Mouse (Mus musculus): ENCODE measurements at regions not wholly inside any gene's neighbourhood (a gene's known extent, or its start where the extent isn't known, plus 50 kb on each side); places are given as distances from the start of the nearest gene placed in this dataset.

DNA sequence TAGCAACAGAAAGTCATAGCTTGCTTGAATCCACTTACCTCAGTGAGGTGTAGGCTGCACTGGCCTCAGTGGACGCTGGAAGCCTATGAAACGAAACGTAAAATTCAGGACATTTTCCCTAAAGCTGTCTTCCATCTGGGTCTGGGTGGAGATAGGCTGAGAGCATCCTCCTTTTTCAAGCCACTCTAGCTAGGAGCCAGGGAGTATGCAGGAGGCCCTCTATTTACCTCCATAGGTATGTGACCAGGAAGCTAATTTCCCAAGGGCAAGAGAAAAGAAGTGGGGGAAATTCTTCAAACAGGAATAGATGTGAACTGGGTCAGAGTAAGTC is 95.9 kb upstream of the Tmem45b start:
- no peak for DNase-seq
- H3K4me3 ChIP-seq (ENCODE audit: control insufficient read depth, insufficient read depth, low read length): no peak overlapping the region
- WGBS: 83% methylated on average over 3 of the region's 3 CpGs

DNA sequence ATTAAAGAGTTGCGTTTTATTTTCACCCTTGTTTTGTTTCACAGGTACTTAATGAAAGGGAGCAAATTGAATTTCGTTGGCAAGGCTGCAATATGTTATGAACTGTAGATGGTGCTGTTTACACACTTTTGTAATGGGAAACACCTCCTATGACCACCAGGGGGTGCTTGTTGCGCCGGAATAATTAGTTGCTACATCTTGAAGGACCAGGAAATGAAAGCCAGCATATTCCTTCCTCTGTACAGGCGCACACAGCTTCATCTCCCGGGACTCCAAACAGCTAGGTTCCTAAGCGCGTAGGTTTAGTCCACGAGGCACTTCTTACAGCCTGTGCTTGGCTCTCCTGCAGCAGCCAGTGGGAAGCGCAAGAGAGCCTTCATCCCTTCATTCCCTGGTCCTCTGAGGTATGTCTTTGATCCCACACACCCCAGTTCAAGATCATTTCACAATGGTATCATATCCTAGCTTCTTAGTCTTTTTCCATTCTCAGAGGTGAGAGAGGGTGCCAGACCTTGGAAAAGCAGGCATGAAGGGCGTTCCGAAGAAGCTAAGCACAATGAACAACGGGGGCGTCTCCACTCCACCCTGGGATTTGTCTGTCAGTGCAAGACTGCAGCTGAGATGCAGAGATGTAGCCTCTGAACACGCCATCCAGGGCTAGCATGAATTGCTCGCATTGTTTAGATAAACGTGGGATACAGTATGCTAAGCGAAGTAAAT is 95.4 kb upstream of the Tmem45b start:
- TF ChIP-seq POLR2A (IDR thresholded peaks at IDR 0.05; ENCODE audit: control insufficient read depth, extremely low read depth, insufficient read depth, low read length, poor library complexity) (no peak), CTCF (IDR thresholded peaks at IDR 0.05; ENCODE audit: borderline replicate concordance, control insufficient read depth, extremely low read depth, insufficient read depth, low read length, poor library complexity) (no peak)
- no peak overlapping the region for H3K27ac ChIP-seq (ENCODE audit: control insufficient read depth, insufficient read depth, low read length)
- H3K4me3 ChIP-seq (ENCODE audit: control insufficient read depth, insufficient read depth, low read length): no peak overlapping the region
- no peaks in the 10 kb centered on the region for H3K4me1 ChIP-seq (replicated peaks; ENCODE audit: control insufficient read depth, insufficient read depth, low read length)
- H3K36me3 ChIP-seq (ENCODE audit: control insufficient read depth, insufficient read depth, low read length): no peaks in the 10 kb centered on the region
- WGBS: 45% methylated on average over 18 of the region's 18 CpGs
- DNase-seq: peak; percentile 46
- H3K27me3 ChIP-seq (ENCODE audit: control insufficient read depth, insufficient read depth, low read length): no peaks in the 10 kb centered on the region

More for the DNA sequence above, 95.9 kb upstream of the Tmem45b start:
- Histone ChIP-seq H3K36me3 (ENCODE audit: control insufficient read depth, insufficient read depth, low read length) (no peaks in the 10 kb centered on the region), H3K4me1 (replicated peaks; ENCODE audit: control insufficient read depth, insufficient read depth, low read length) (no peaks in the 10 kb centered on the region), H3K27ac (ENCODE audit: control insufficient read depth, insufficient read depth, low read length) (no peak overlapping the region), H3K27me3 (ENCODE audit: control insufficient read depth, insufficient read depth, low read length) (no peaks in the 10 kb centered on the region)
- TF ChIP-seq POLR2A (IDR thresholded peaks at IDR 0.05; ENCODE audit: control insufficient read depth, extremely low read depth, insufficient read depth, low read length, poor library complexity) (no peak), CTCF (IDR thresholded peaks at IDR 0.05; ENCODE audit: borderline replicate concordance, control insufficient read depth, extremely low read depth, insufficient read depth, low read length, poor library complexity) (no peak)

DNA sequence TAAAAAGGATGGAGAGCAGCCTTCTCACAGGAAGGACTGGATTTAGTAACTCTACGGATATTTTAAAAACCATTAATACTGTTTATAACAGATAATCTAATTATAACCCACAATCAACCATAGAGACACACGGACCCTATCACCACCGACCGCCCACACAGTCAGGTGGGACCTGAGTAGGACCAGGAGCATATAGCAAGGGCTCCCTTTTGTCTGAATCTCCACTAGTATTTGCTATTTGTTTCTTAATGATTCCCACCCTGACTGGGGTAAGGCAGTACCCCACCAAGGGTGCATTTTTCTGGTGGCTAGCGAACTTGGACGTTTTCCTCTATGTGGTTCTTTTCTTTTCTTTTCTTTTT is 79.4 kb upstream of the Tmem45b start:
- no peaks in the 10 kb centered on the region for H3K27me3 ChIP-seq (ENCODE audit: control insufficient read depth, insufficient read depth, low read length)
- H3K4me3 ChIP-seq (ENCODE audit: control insufficient read depth, insufficient read depth, low read length): no peak overlapping the region
- no peak for DNase-seq
- no peaks in the 10 kb centered on the region for H3K4me1 ChIP-seq (replicated peaks; ENCODE audit: control insufficient read depth, insufficient read depth, low read length)
- WGBS: 62% methylated on average over 6 of the region's 6 CpGs
- no peak for TF ChIP-seq CTCF (IDR thresholded peaks at IDR 0.05; ENCODE audit: borderline replicate concordance, control insufficient read depth, extremely low read depth, insufficient read depth, low read length, poor library complexity)
- no peak for TF ChIP-seq POLR2A (IDR thresholded peaks at IDR 0.05; ENCODE audit: control insufficient read depth, extremely low read depth, insufficient read depth, low read length, poor library complexity)
- H3K36me3 ChIP-seq (ENCODE audit: control insufficient read depth, insufficient read depth, low read length): no peaks in the 10 kb centered on the region
- H3K27ac ChIP-seq (ENCODE audit: control insufficient read depth, insufficient read depth, low read length): no peak overlapping the region

DNA sequence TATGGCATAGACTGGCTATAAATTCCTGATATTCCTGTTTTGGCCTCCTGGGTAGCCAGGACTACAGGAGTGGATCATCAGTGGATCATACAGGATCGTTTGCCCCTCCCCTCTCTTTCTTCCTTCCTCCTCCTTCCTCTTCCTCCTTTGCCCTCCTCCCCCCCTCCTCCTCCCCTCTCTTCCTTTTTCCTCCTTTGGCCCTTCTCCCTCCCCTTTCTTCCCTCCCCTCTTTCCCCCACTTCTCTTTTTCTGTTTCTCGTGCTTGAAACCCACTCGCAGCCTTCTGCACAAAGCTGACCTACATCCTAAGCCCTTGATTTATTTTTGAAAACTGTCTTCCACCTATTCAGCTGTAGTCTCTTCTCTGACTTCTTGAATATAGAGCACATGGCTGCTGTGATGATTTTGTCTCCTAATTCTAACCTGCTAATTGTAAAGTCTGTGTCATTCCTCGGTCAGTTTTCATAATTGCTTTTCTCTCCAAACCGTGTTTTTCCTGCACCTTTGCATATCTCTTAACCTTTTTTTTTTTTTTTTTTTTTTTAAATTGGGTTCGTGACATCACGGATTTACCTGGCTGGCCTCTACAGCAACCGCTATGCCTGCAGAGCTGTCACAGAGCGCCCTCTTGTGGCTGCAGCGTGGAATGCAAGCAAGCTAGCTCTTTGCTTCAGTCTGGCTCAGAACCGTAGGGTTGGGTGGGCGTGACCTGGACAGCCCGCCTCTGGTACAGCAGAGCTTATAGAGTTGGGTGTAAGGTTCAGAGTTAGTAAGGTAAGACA is 78.8 kb upstream of the Tmem45b start:
- peak; percentile 70 for DNase-seq
- no peak overlapping the region for H3K4me3 ChIP-seq (ENCODE audit: control insufficient read depth, insufficient read depth, low read length)

DNA sequence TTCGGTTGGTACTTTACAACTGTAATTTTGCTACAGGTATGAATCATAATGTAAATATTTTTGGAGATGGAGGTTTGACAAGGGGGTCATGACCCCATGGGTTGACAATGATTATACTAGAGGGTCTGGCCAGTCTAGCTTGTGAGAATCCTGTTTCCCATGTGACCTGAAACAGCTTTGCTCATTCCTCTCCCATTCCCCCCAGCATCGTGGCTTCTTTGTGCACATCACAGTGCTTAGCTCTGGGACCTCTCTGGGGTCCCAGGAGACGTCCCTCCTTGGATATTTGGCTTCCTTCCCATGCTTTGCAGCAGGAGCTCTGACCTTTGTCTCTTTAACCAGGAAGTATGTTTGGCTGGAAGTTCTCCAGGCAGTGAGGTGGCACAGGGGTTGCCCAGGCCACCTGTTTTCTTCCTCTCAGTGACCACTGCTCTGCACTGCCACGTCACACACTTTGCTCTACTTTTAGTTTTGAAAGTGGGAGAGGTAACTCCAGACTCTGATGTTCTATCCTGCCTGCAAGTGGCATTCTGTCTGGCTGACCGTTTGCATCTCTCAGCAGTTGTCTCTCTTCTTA is 77.4 kb upstream of the Tmem45b start:
- H3K36me3 ChIP-seq (ENCODE audit: control insufficient read depth, insufficient read depth, low read length): no peaks in the 10 kb centered on the region

More for the DNA sequence above, 78.8 kb upstream of the Tmem45b start:
- H3K4me1 ChIP-seq (replicated peaks; ENCODE audit: control insufficient read depth, insufficient read depth, low read length): no peaks in the 10 kb centered on the region
- H3K27ac ChIP-seq (ENCODE audit: control insufficient read depth, insufficient read depth, low read length): no peak overlapping the region
- H3K36me3 ChIP-seq (ENCODE audit: control insufficient read depth, insufficient read depth, low read length): no peaks in the 10 kb centered on the region
- 1% methylated on average over 13 of the region's 13 CpGs for WGBS
- H3K27me3 ChIP-seq (ENCODE audit: control insufficient read depth, insufficient read depth, low read length): no peaks in the 10 kb centered on the region
- TF ChIP-seq POLR2A (IDR thresholded peaks at IDR 0.05; ENCODE audit: control insufficient read depth, extremely low read depth, insufficient read depth, low read length, poor library complexity) (no peak), CTCF (IDR thresholded peaks at IDR 0.05; ENCODE audit: borderline replicate concordance, control insufficient read depth, extremely low read depth, insufficient read depth, low read length, poor library complexity) (peak; percentile 86; the same call in 1 of the 2 replicates)

DNA sequence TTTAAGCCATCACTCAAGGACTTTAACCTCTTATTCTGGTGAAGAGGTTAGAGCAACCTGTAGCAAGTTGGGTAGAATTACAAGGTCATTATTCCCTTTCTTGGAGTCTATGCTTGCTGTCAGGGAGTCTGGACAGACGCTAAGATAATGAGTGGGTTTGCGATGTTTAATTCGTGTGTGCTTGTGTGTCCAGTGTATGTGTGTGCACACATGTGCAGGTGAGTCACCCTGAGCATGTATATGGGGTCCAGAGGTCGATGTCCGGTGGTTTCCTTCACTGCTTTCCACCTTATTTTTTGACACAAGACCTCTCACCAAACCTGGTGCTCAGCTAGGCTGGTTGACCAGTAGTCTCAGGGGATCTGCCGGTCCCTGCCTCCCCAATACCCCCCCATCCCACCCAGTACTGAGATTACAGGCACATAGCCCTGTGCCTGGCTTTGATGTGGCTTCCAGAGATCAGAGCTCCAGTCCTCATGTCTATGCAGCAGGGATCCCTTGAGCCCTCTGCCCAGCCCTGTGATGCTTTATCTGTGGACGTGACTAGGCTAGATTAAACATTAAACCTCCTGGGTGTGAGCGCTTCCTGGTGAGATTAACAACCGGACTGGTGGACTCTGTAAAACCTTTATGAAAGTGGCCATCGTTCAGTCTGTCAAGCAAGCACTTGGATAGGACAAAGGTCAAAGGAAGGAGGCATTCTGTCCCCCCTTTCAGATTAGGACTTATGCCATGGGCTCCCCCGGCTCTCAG is 74.4 kb upstream of the Tmem45b start:
- 90% methylated on average over 11 of the region's 11 CpGs for WGBS
- no peak for TF ChIP-seq CTCF (IDR thresholded peaks at IDR 0.05; ENCODE audit: borderline replicate concordance, control insufficient read depth, extremely low read depth, insufficient read depth, low read length, poor library complexity)
- TF ChIP-seq POLR2A (IDR thresholded peaks at IDR 0.05; ENCODE audit: control insufficient read depth, extremely low read depth, insufficient read depth, low read length, poor library complexity): no peak
- DNase-seq: no peak
- H3K27me3 ChIP-seq (ENCODE audit: control insufficient read depth, insufficient read depth, low read length): no peaks in the 10 kb centered on the region
- no peaks in the 10 kb centered on the region for H3K4me1 ChIP-seq (replicated peaks; ENCODE audit: control insufficient read depth, insufficient read depth, low read length)
- no peak overlapping the region for H3K4me3 ChIP-seq (ENCODE audit: control insufficient read depth, insufficient read depth, low read length)
- no peaks in the 10 kb centered on the region for H3K36me3 ChIP-seq (ENCODE audit: control insufficient read depth, insufficient read depth, low read length)
- H3K27ac ChIP-seq (ENCODE audit: control insufficient read depth, insufficient read depth, low read length): no peak overlapping the region

More for the DNA sequence above, 77.4 kb upstream of the Tmem45b start:
- H3K27ac ChIP-seq (ENCODE audit: control insufficient read depth, insufficient read depth, low read length): no peak overlapping the region
- 72% methylated on average over 5 of the region's 5 CpGs for WGBS
- TF ChIP-seq CTCF (IDR thresholded peaks at IDR 0.05; ENCODE audit: borderline replicate concordance, control insufficient read depth, extremely low read depth, insufficient read depth, low read length, poor library complexity): no peak
- TF ChIP-seq POLR2A (IDR thresholded peaks at IDR 0.05; ENCODE audit: control insufficient read depth, extremely low read depth, insufficient read depth, low read length, poor library complexity): no peak
- H3K4me1 ChIP-seq (replicated peaks; ENCODE audit: control insufficient read depth, insufficient read depth, low read length): no peaks in the 10 kb centered on the region
- DNase-seq: no peak
- no peak overlapping the region for H3K4me3 ChIP-seq (ENCODE audit: control insufficient read depth, insufficient read depth, low read length)
- no peaks in the 10 kb centered on the region for H3K27me3 ChIP-seq (ENCODE audit: control insufficient read depth, insufficient read depth, low read length)
